Mouse (Mus musculus) small intestine, adult 2 months (tissue): ENCODE results near the gene Cenpv. TPM values are rescaled to one million over a fixed set of nuclear protein-coding genes. Genes with fewer than 3 reads are reported as not detected.

Experiments used
- H3K27ac ChIP-seq: fragments of 200-500 bp; 2 replicates; pipeline ENCODE4 v1.5.1; 2012; ENCODE audit warnings: low read depth, low read length, control low read depth, inconsistent platforms; ENCODE audit not compliant: insufficient read depth
- H3K27me3 ChIP-seq: fragments of 200-500 bp; 2 replicates; pipeline ENCODE4 v1.6.1; 2012; ENCODE audit warnings: mild to moderate bottlenecking, moderate library complexity, low read length, inconsistent platforms; ENCODE audit not compliant: control insufficient read depth, insufficient read depth
- H3K36me3 ChIP-seq: fragments of 200-500 bp; 2 replicates; pipeline ENCODE4 v1.6.1; 2012; ENCODE audit warnings: mild to moderate bottlenecking, low read length, control low read depth, inconsistent platforms; ENCODE audit not compliant: control insufficient read depth, insufficient read depth
- H3K4me1 ChIP-seq: fragments of 200-500 bp; 2 replicates; pipeline ENCODE4 v1.6.1; 2012; ENCODE audit warnings: low read length, inconsistent platforms, mixed read lengths; ENCODE audit not compliant: control insufficient read depth, insufficient read depth, insufficient read length
- H3K4me3 ChIP-seq: fragments of 200-500 bp; 2 replicates; pipeline ENCODE4 v1.5.1; 2012; ENCODE audit warnings: low read depth, mild to moderate bottlenecking, control low read depth, inconsistent platforms, low read length, moderate library complexity
- CTCF ChIP-seq: fragments of 200-500 bp; IDR thresholded peaks from 2 replicates; pipeline ENCODE4 v1.5.1; 2012; ENCODE audit warnings: low read depth, mild to moderate bottlenecking, control low read depth, inconsistent platforms, low read length, moderate library complexity, mixed read lengths; ENCODE audit not compliant: insufficient replicate concordance, insufficient read length; ENCODE audit errors: extremely low read depth
- POLR2A ChIP-seq: fragments of 200-500 bp; IDR thresholded peaks from 2 replicates; pipeline ENCODE4 v1.6.1; 2012; ENCODE audit warnings: low read depth, mild to moderate bottlenecking, control low read depth, inconsistent platforms, low read length, moderate library complexity
- WGBS: fragments of 180-500 bp; shearing (Covaris S2); methylation state at CpG from one replicate; pipeline ENCODE4 v1.1.7; 2018; 5-methylcytosine and 5-hydroxymethylcytosine counted together
- polyA plus RNA-seq: library from polyadenylated mRNA; depleted of rRNA; stranded (reverse); fragments of >200 nt; gene quantifications from 2 replicates; pipeline ENCODE4 v1.2.3, GENCODE M21; 2012

Gene Cenpv
- polyA plus RNA-seq, 1 experiment, result 175 TPM

- no peaks in the 10 kb centered on the region for H3K27me3 ChIP-seq
- 49% methylated on average over 2 of the region's 2 CpGs for WGBS
- H3K4me1 ChIP-seq, result peaks cover 2% of the 10 kb centered on the region; the same call in 1 of the 2 replicates
- no peak overlapping the region for H3K27ac ChIP-seq
- H3K4me3 ChIP-seq, result no peak overlapping the region
- TF ChIP-seq POLR2A (no peak), CTCF (no peak)
- H3K36me3 ChIP-seq, result no peaks in the 10 kb centered on the region
These were observed 1.9 kb upstream of the Cenpv start for GRCm38 (mm10) chr11:62540969-62541368.

GRCm38 (mm10) chr11:62540167-62540566, 1.1 kb upstream of the Cenpv start:
- peaks cover 2% of the 10 kb centered on the region; the same call in 1 of the 2 replicates for H3K4me1 ChIP-seq

GRCm38 (mm10) chr11:62538321-62539088, 556 bp downstream of the Cenpv start:
- H3K27me3 ChIP-seq, result no peaks in the 10 kb centered on the region
- TF ChIP-seq POLR2A (peak; percentile 65; the same call in 1 of the 2 replicates), CTCF (no peak)
- 1% methylated on average over 57 of the region's 73 CpGs for WGBS
- peak overlapping the region; percentile 96 for H3K4me3 ChIP-seq
- H3K4me1 ChIP-seq, result peaks cover 9% of the 10 kb centered on the region; the same call in 1 of the 2 replicates
- H3K36me3 ChIP-seq, result peaks cover 3% of the 10 kb centered on the region
- H3K27ac ChIP-seq, result peak overlapping the region; percentile 76

More at GRCm38 (mm10) chr11:62540167-62540566, 1.1 kb upstream of the Cenpv start:
- no peaks in the 10 kb centered on the region for H3K27me3 ChIP-seq
- H3K27ac ChIP-seq, result no peak overlapping the region
- no peak for TF ChIP-seq POLR2A
- no peak for TF ChIP-seq CTCF
- WGBS, result 90% methylated on average over 7 of the region's 7 CpGs
- H3K36me3 ChIP-seq, result no peaks in the 10 kb centered on the region; the same call in 1 of the 2 replicates
- no peak overlapping the region for H3K4me3 ChIP-seq

GRCm38 (mm10) chr11:62537590-62537989, 1.5 kb downstream of the Cenpv start:
- peaks cover 10% of the 10 kb centered on the region for H3K36me3 ChIP-seq
- WGBS, result 24% methylated on average over 7 of the region's 7 CpGs
- no peak for TF ChIP-seq CTCF
- TF ChIP-seq POLR2A, result no peak
- H3K4me1 ChIP-seq, result peaks cover 9% of the 10 kb centered on the region; the same call in 1 of the 2 replicates
- H3K27me3 ChIP-seq, result no peaks in the 10 kb centered on the region
- peak overlapping the region; percentile 44 for H3K4me3 ChIP-seq
- H3K27ac ChIP-seq, result peak overlapping the region; percentile 70; the same call in 1 of the 2 replicates

GRCm38 (mm10) chr11:62537089-62537488, 2.0 kb downstream of the Cenpv start:
- H3K4me1 ChIP-seq, result peaks cover 9% of the 10 kb centered on the region; the same call in 1 of the 2 replicates
- TF ChIP-seq POLR2A (no peak), CTCF (no peak)
- H3K4me3 ChIP-seq, result no peak overlapping the region
- 0 out of 2 replicates have a peak overlapping the region, but pooled peaks have one; percentile 12 for H3K27ac ChIP-seq
- peaks cover 12% of the 10 kb centered on the region for H3K36me3 ChIP-seq
- WGBS, result 59% methylated on average over 8 of the region's 8 CpGs
- H3K27me3 ChIP-seq, result no peaks in the 10 kb centered on the region

- TF ChIP-seq POLR2A, result no peak
- TF ChIP-seq CTCF, result no peak
- Histone ChIP-seq H3K27ac (peak overlapping the region; percentile 75), H3K4me1 (no peaks in the 10 kb centered on the region), H3K27me3 (no peaks in the 10 kb centered on the region), H3K36me3 (peaks cover 23% of the 10 kb centered on the region), H3K4me3 (no peak overlapping the region)
- WGBS, result 21% methylated on average over 2 of the region's 2 CpGs
These were observed 16.8 kb downstream of the Cenpv start for GRCm38 (mm10) chr11:62522283-62522682.

- Histone ChIP-seq H3K36me3 (no peaks in the 10 kb centered on the region; the same call in 1 of the 2 replicates), H3K4me1 (no peaks in the 10 kb centered on the region), H3K4me3 (no peak overlapping the region), H3K27me3 (no peaks in the 10 kb centered on the region), H3K27ac (no peak overlapping the region)
- TF ChIP-seq CTCF, result no peak
- no peak for TF ChIP-seq POLR2A
- 65% methylated on average over 2 of the region's 2 CpGs for WGBS
These were observed 20.1 kb downstream of the Cenpv start for GRCm38 (mm10) chr11:62518991-62519390.
